Comparison of ENCODE assay signal across 8 mouse cellular contexts in the genomic region with DNA sequence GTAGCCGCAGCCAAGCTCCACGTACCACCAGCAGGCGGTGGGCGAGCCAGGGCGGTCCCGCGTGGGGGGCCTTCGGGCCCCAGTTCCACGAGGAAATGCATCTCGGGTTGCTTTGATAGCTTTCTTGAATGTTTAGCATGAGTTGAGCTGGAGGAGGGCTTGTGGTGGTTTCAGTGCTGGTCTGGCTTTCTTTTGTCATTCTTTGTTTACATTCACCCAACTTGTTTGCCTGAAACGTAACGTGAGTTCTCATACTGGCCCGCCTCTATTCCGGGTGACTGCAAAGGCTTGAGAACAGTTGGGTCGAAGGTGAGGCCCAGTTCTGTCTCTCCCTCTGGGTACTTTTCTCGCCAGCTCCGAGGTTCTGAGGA. TPM values are rescaled to one million over a fixed set of nuclear protein-coding genes. Genes with fewer than 3 reads are reported as not detected.
DNase-seq lines count a peak whose midpoint lies in the region; ATAC-seq and TF ChIP-seq lines count a peak whose summit lies in the region.

No protein-coding gene starts in this region.

- no peaks in the 10 kb centered on the region for H3K9me3 ChIP-seq in liver, embryonic 12.5 days (replicated peaks)
- H3K9me3 ChIP-seq in midbrain, postnatal 0 days (ENCODE audit: low read length), result no peaks in the 10 kb centered on the region

- DNase-seq in heart, adult 9 months (ENCODE audit: low spot score in 2 of 2), result peak; percentile 7 to 19
- DNase-seq in heart, adult 11 months, result no peak
- DNase-seq in kidney, adult 18-20 months, result peak; percentile 61
- peak; percentile 27 for DNase-seq in midbrain, postnatal 0 days (ENCODE audit: low spot score)
- peak; percentile 35 for DNase-seq in urinary bladder, postnatal 25 days (ENCODE audit: low spot score)

- TF ChIP-seq CTCF in midbrain, postnatal 0 days (IDR thresholded peaks at IDR 0.05), result peak; percentile 55

- no peaks in the 10 kb centered on the region for H3K4me1 ChIP-seq in brown adipose tissue, adult 24 weeks (ENCODE audit: control insufficient read depth, insufficient read depth, insufficient read length, low read length)
- peaks cover 13% of the 10 kb centered on the region for H3K4me1 ChIP-seq in liver, embryonic 12.5 days
- peaks cover 8% of the 10 kb centered on the region; the same call in 1 of the 2 replicates for H3K4me1 ChIP-seq in midbrain, postnatal 0 days (ENCODE audit: insufficient read depth, low read length)

- no peak overlapping the region for H3K27ac ChIP-seq in brown adipose tissue, adult 24 weeks (replicated peaks; ENCODE audit: low read depth, low read length)
- H3K27ac ChIP-seq in liver, embryonic 12.5 days, result peak overlapping the region; percentile 71; the same call in 1 of the 2 replicates
- H3K27ac ChIP-seq in midbrain, postnatal 0 days (ENCODE audit: low read depth, low read length), result peak overlapping the region; percentile 93

- peaks cover 19% of the 10 kb centered on the region for H3K27me3 ChIP-seq in liver, embryonic 12.5 days (replicated peaks)
- no peaks in the 10 kb centered on the region for H3K27me3 ChIP-seq in midbrain, postnatal 0 days (ENCODE audit: insufficient read depth, low read length)

- WGBS in liver, embryonic 12.5 days (ENCODE audit: insufficient replicate concordance), result 4% methylated on average over 17 of the region's 17 CpGs
- under 1% methylated on average over 17 of the region's 17 CpGs for WGBS in midbrain, postnatal 0 days

- peak overlapping the region; percentile 92 for H3K4me2 ChIP-seq in liver, embryonic 12.5 days
- peak overlapping the region; percentile 79 for H3K4me2 ChIP-seq in midbrain, postnatal 0 days (ENCODE audit: low read depth, low read length, poor library complexity, severe bottlenecking)

- H3K36me3 ChIP-seq in liver, embryonic 12.5 days, result peaks cover 10% of the 10 kb centered on the region
- H3K36me3 ChIP-seq in midbrain, postnatal 0 days (ENCODE audit: insufficient read depth, low read length), result no peaks in the 10 kb centered on the region

- H3K4me3 ChIP-seq in brown adipose tissue, adult 24 weeks (ENCODE audit: insufficient read depth, low read depth, low read length), result peak overlapping the region; percentile 93
- peak overlapping the region; percentile 80 for H3K4me3 ChIP-seq in liver, embryonic 12.5 days
- H3K4me3 ChIP-seq in midbrain, postnatal 0 days (ENCODE audit: low read depth, low read length), result peak overlapping the region; percentile 100

- peak overlapping the region; percentile 79 for H3K9ac ChIP-seq in liver, embryonic 12.5 days
- H3K9ac ChIP-seq in midbrain, postnatal 0 days (replicated peaks; ENCODE audit: low read length, poor library complexity, severe bottlenecking), result peak overlapping the region; percentile 98

- ATAC-seq in frontal cortex, adult (ENCODE audit: low TSS enrichment), result peak; percentile 4; the same call in 1 of the 2 replicates
- ATAC-seq in liver, embryonic 12.5 days, result no peak
- no peak; the same call in 1 of the 2 replicates for ATAC-seq in midbrain, postnatal 0 days (ENCODE audit: low FRiP score)

RNA-seq across cellular contexts. Expression of gene Plekha5, which starts 1.1 kb away (rescaled TPM):
- 9.9 and 10.1 TPM in 2 replicates for polyA plus RNA-seq in brown adipose tissue, adult 24 weeks (2012; ENCODE audit: insufficient read depth, insufficient read length, missing spikeins)
- polyA plus RNA-seq in liver, embryonic 12.5 days (2016; fragmentation: Nextera tagmentation; extraction: Ambion mirVana), result 12.4 and 12.8 TPM in 2 replicates
- total RNA-seq in midbrain, postnatal 0 days (2014; rRNA removed), result 28.8 and 39.4 TPM in 2 replicates
- 21.8 and 24.2 TPM in 2 replicates for polyA plus RNA-seq in midbrain, postnatal 0 days (2015; fragmentation: Nextera tagmentation; extraction: Ambion mirVana)
